ENCODE assay signal across 23 mouse cellular contexts in genomic region chr12:109711392-109711791, GRCm38 (mm10).
DNase-seq lines count a peak whose midpoint lies in the region; ATAC-seq and TF ChIP-seq lines count a peak whose summit lies in the region.
"Had no signal": no experiment of that assay in that cellular context is flagged by ENCODE, and none has a peak within 500 bp of the region (broad histone marks: within the 10 kb centered on the region; RNA-seq: fewer than 3 reads in every experiment).

No protein-coding gene starts in this region.

- no peak overlapping the region for H3K27ac ChIP-seq in gastrocnemius, adult 2 months
- H3K27ac ChIP-seq in liver, embryonic 11.5 days (ENCODE audit: low read depth, low read length): no peak overlapping the region
- no peak overlapping the region for H3K27ac ChIP-seq in liver, embryonic 12.5 days
- H3K27ac ChIP-seq in stomach, postnatal 0 days (replicated peaks): no peak overlapping the region
- H3K27ac ChIP-seq: embryonic facial prominence, embryonic 12.5 days; embryonic facial prominence, embryonic 15.5 days; forebrain, embryonic 15.5 days; heart, adult 2 months; heart, embryonic 15.5 days; hindbrain, embryonic 14.5 days; hindbrain, postnatal 0 days had no signal

- H3K27me3 ChIP-seq in liver, embryonic 11.5 days (replicated peaks; ENCODE audit: control insufficient read depth, insufficient read depth, low read length): no peaks in the 10 kb centered on the region
- H3K27me3 ChIP-seq in liver, embryonic 12.5 days (replicated peaks): no peaks in the 10 kb centered on the region
- no peaks in the 10 kb centered on the region for H3K27me3 ChIP-seq in stomach, postnatal 0 days (ENCODE audit: control insufficient read depth, insufficient read depth, low read length)
- H3K27me3 ChIP-seq: embryonic facial prominence, embryonic 12.5 days; embryonic facial prominence, embryonic 15.5 days; forebrain, embryonic 15.5 days; heart, embryonic 15.5 days had no signal

- TF ChIP-seq CTCF in gastrocnemius, adult 2 months (IDR thresholded peaks at IDR 0.05): no peak
- TF ChIP-seq CTCF in stomach, postnatal 0 days (IDR thresholded peaks at IDR 0.05; ENCODE audit: low read depth): no peak

- no peaks in the 10 kb centered on the region for H3K4me1 ChIP-seq in liver, embryonic 11.5 days (replicated peaks; ENCODE audit: control insufficient read depth, insufficient read depth, low read length)
- H3K4me1 ChIP-seq in liver, embryonic 12.5 days: no peaks in the 10 kb centered on the region
- H3K4me1 ChIP-seq in stomach, postnatal 0 days (replicated peaks; ENCODE audit: control insufficient read depth, insufficient read depth): no peaks in the 10 kb centered on the region
- H3K4me1 ChIP-seq: embryonic facial prominence, embryonic 12.5 days; embryonic facial prominence, embryonic 15.5 days; forebrain, embryonic 15.5 days; heart, embryonic 15.5 days had no signal

- peak; percentile 1 for DNase-seq in cerebellum, adult 11-12 months
- DNase-seq in cerebellum, adult 18-20 months: no peak
- peak; percentile 1 for DNase-seq in gastrocnemius, postnatal 10 days
- DNase-seq in gastrocnemius, adult 2 months: no peak
- DNase-seq in liver, embryonic 11.5 days (ENCODE audit: low spot score): peak; percentile 20
- DNase-seq in stomach, postnatal 0 days (ENCODE audit: low spot score): peak; percentile 3
- DNase-seq: adrenal gland, adult 8-10 months; adrenal gland, postnatal 25 days; gastrocnemius, postnatal 25 days; heart, adult 2 months; heart, postnatal 10 days; heart, postnatal 36 days had no signal

- intact Hi-C loops in gastrocnemius, adult 2 months (cut with DNase I): no loop called here

- no peak for ATAC-seq in liver, embryonic 11.5 days (replicated peaks; ENCODE audit: low FRiP score)
- no peak for ATAC-seq in liver, embryonic 12.5 days
- ATAC-seq in stomach, postnatal 0 days (ENCODE audit: low FRiP score, low TSS enrichment): no peak
- ATAC-seq: activated CD4-positive, CD25-positive, alpha-beta regulatory T cell, adult 4 months; forebrain, embryonic 15.5 days; inflammation-experienced regulatory T-cells, adult 6 months; intestine, embryonic 16.5 days had no signal

- no peak overlapping the region for H3K4me3 ChIP-seq in gastrocnemius, adult 2 months
- H3K4me3 ChIP-seq in liver, embryonic 11.5 days (ENCODE audit: low read depth, low read length): no peak overlapping the region
- no peak overlapping the region for H3K4me3 ChIP-seq in liver, embryonic 12.5 days
- no peak overlapping the region for H3K4me3 ChIP-seq in stomach, postnatal 0 days (ENCODE audit: low read depth, low read length)
- H3K4me3 ChIP-seq: embryonic facial prominence, embryonic 12.5 days; embryonic facial prominence, embryonic 15.5 days; forebrain, embryonic 15.5 days; heart, adult 2 months; heart, embryonic 15.5 days had no signal

- WGBS in liver, embryonic 11.5 days: 91% methylated on average over 5 of the region's 5 CpGs
- 94% methylated on average over 5 of the region's 5 CpGs for WGBS in liver, embryonic 12.5 days (ENCODE audit: insufficient replicate concordance)
- 95% methylated on average over 5 of the region's 5 CpGs for WGBS in stomach, postnatal 0 days

- H3K4me2 ChIP-seq in liver, embryonic 11.5 days: no peak overlapping the region
- no peak overlapping the region for H3K4me2 ChIP-seq in liver, embryonic 12.5 days
- H3K4me2 ChIP-seq in stomach, postnatal 0 days (replicated peaks; ENCODE audit: low read depth): no peak overlapping the region
- H3K4me2 ChIP-seq: embryonic facial prominence, embryonic 12.5 days; embryonic facial prominence, embryonic 15.5 days; forebrain, embryonic 15.5 days; heart, embryonic 11.5 days; heart, embryonic 15.5 days; hindbrain, embryonic 14.5 days had no signal

- no peaks in the 10 kb centered on the region for H3K36me3 ChIP-seq in liver, embryonic 11.5 days (ENCODE audit: control insufficient read depth, insufficient read depth, low read length)
- 0 out of 2 replicates have a peak, but pooled peaks cover 16% of the 10 kb centered on the region for H3K36me3 ChIP-seq in liver, embryonic 12.5 days
- H3K36me3 ChIP-seq in stomach, postnatal 0 days (ENCODE audit: control insufficient read depth, insufficient read depth, low read length): no peaks in the 10 kb centered on the region
- H3K36me3 ChIP-seq: heart, embryonic 15.5 days had no signal

- H3K9ac ChIP-seq in liver, embryonic 11.5 days (ENCODE audit: low read depth, low read length): no peak overlapping the region
- no peak overlapping the region for H3K9ac ChIP-seq in liver, embryonic 12.5 days
- H3K9ac ChIP-seq in stomach, postnatal 0 days (ENCODE audit: low read length): no peak overlapping the region
- H3K9ac ChIP-seq: embryonic facial prominence, embryonic 12.5 days; embryonic facial prominence, embryonic 15.5 days; forebrain, embryonic 15.5 days; heart, embryonic 15.5 days; hindbrain, embryonic 14.5 days had no signal

- TF ChIP-seq EP300 in stomach, postnatal 0 days (optimal IDR thresholded peaks at IDR 0.05): no peak

- H3K9me3 ChIP-seq in liver, embryonic 11.5 days (ENCODE audit: control insufficient read depth, low read length): no peaks in the 10 kb centered on the region
- peaks cover 5% of the 10 kb centered on the region; the same call in 1 of the 2 replicates for H3K9me3 ChIP-seq in liver, embryonic 12.5 days (replicated peaks)
- H3K9me3 ChIP-seq in stomach, postnatal 0 days (ENCODE audit: control insufficient read depth, low read length): no peaks in the 10 kb centered on the region
- H3K9me3 ChIP-seq: embryonic facial prominence, embryonic 12.5 days; embryonic facial prominence, embryonic 15.5 days; forebrain, embryonic 15.5 days; heart, embryonic 15.5 days had no signal

Comparison
In these comparisons a context has a peak if more than half of its experiments do, and no peak if none do; other contexts are left out.
1. DNase-seq: peak in cerebellum, adult 11-12 months (single experiment), gastrocnemius, postnatal 10 days (single experiment), liver, embryonic 11.5 days (single experiment) and stomach, postnatal 0 days (single experiment); none in cerebellum, adult 18-20 months (0 of 2) and gastrocnemius, adult 2 months (single experiment).